Mouse (Mus musculus) Patski (cell line): ENCODE measurements around the gene Rcsd1. TPM values are rescaled to one million over a fixed set of nuclear protein-coding genes. Genes with fewer than 3 reads are reported as not detected.
"Not testable (repeated sequence)": the region's sequence is repeated elsewhere in the genome, so short reads cannot be mapped to it uniquely, and the experiment has no call there.

ENCODE experiments used
- ATAC-seq: fragments of 100-300 bp; one replicate; pipeline ENCODE4 v1.8.0; 2021
- CTCF ChIA-PET: fragments of 350-600 bp; sonication (Branson Sonifier 250); formaldehyde crosslinking; loops from one replicate; lab custom pipeline; 2022; ENCODE audit warnings: inconsistent platforms; lab: Charles Lee
- POLR2A ChIA-PET: fragments of 350-600 bp; sonication (Branson Sonifier 250); formaldehyde crosslinking; loops from one replicate; lab custom pipeline; 2022; ENCODE audit warnings: antibody characterized with exemption, inconsistent platforms; lab: Charles Lee
- DNase-seq: peaks from one replicate; pipeline ENCODE4 v3.0.0-alpha.2; 2011; ENCODE audit warnings: low read depth, low spot score
- H3K27me3 ChIP-seq: fragments of 371-371 bp; one replicate; pipeline ENCODE4 v1.5.1; 2021
- CTCF ChIP-seq: fragments of 100-300 bp; IDR thresholded peaks from one replicate; pipeline ENCODE4 v1.5.1; 2021
- in situ Hi-C: fragments of 300-500 bp; cut with MboI; formaldehyde crosslinking; loops from 3 replicates; pipeline ENCODE4 v1.11.1; 2018; ENCODE audit warnings: low pct_unique_long_range_greater_than_20kb, mixed read lengths
- polyA plus RNA-seq: library from polyadenylated mRNA; unstranded; gene quantifications from one replicate; pipeline ENCODE4 v1.2.3, GENCODE M21; 2021

Rcsd1 gene
- polyA plus RNA-seq, 1 experiment from 2014 or later: 0.24 TPM

- TF ChIP-seq CTCF: no peak
- ChIA-PET CTCF (interaction anchor here (0.9 kb wide), 1 partner anchor 11 kb away, joined by 3 read pairs; no protein-coding TSS in a partner anchor), POLR2A (no interaction called here)
- ATAC-seq (no peak), DNase-seq (no peak)
- in situ Hi-C loops: no loop called here
- peaks cover 32% of the 10 kb centered on the region for H3K27me3 ChIP-seq
These were observed 15.7 kb downstream of the Rcsd1 start for GRCm38 (mm10) chr1:165693856-165694255.

- H3K27me3 ChIP-seq: peaks cover 25% of the 10 kb centered on the region
- no peak for DNase-seq
- CTCF ChIA-PET: no interaction called here
These were observed 18.0 kb downstream of the Rcsd1 start for GRCm38 (mm10) chr1:165691516-165691915.

GRCm38 (mm10) chr1:165689845-165690244, 19.7 kb downstream of the Rcsd1 start:
- in situ Hi-C loops: no loop called here
- TF ChIP-seq CTCF: no peak
- ChIA-PET CTCF (interaction anchor here (1.3 kb wide), 1 partner anchor 16 kb away, joined by 3 read pairs; no protein-coding TSS in a partner anchor), POLR2A (no interaction called here)
- peaks cover 21% of the 10 kb centered on the region for H3K27me3 ChIP-seq
- DNase-seq: no peak
- no peak for ATAC-seq

More at GRCm38 (mm10) chr1:165691516-165691915, 18.0 kb downstream of the Rcsd1 start:
- no peak for TF ChIP-seq CTCF
- POLR2A ChIA-PET: no interaction called here
- in situ Hi-C loops: no loop called here
- no peak for ATAC-seq

GRCm38 (mm10) chr1:165687861-165688260, 21.7 kb downstream of the Rcsd1 start:
- no peak for ATAC-seq
- H3K27me3 ChIP-seq: peaks cover 24% of the 10 kb centered on the region
- TF ChIP-seq CTCF: no peak
- DNase-seq: no peak
- CTCF ChIA-PET: interaction anchor here (1.2 to 1.5 kb wide), 2 partner anchors 9 to 10 kb away, joined by 3 to 4 read pairs; no protein-coding TSS in a partner anchor
- POLR2A ChIA-PET: no interaction called here
- in situ Hi-C loops: no loop called here

- ATAC-seq (no peak), DNase-seq (no peak)
- in situ Hi-C loops: no loop called here
- peaks cover 20% of the 10 kb centered on the region for H3K27me3 ChIP-seq
- POLR2A ChIA-PET: no interaction called here
- CTCF ChIA-PET: interaction anchor here (0.9 to 1.3 kb wide), 3 partner anchors 9 to 28 kb away, joined by 3 to 4 read pairs (median 3); no protein-coding TSS in a partner anchor
- no peak for TF ChIP-seq CTCF
These were observed 22.6 kb downstream of the Rcsd1 start for GRCm38 (mm10) chr1:165686963-165687362.

- in situ Hi-C loops: no loop called here
- peaks cover 20% of the 10 kb centered on the region for H3K27me3 ChIP-seq
- ChIA-PET CTCF (interaction anchor here (0.9 to 1.3 kb wide), 2 partner anchors 13 to 28 kb away, joined by 3 read pairs; no protein-coding TSS in a partner anchor), POLR2A (no interaction called here)
- ATAC-seq: no peak
- TF ChIP-seq CTCF: no peak
- DNase-seq: no peak
These were observed 23.2 kb downstream of the Rcsd1 start for GRCm38 (mm10) chr1:165686349-165686748.

GRCm38 (mm10) chr1:165684261-165685203, 25.0 kb downstream of the Rcsd1 start:
- peaks cover 9% of the 10 kb centered on the region for H3K27me3 ChIP-seq
- no peak for TF ChIP-seq CTCF
- CTCF ChIA-PET: no interaction called here
- in situ Hi-C loops: no loop called here
- no peak for ATAC-seq
- DNase-seq: no peak
- POLR2A ChIA-PET: no interaction called here

GRCm38 (mm10) chr1:165682056-165682853, 27.3 kb downstream of the Rcsd1 start:
- ATAC-seq: no peak
- POLR2A ChIA-PET: no interaction called here
- CTCF ChIA-PET: interaction anchor here (0.8 to 1.6 kb wide), 4 partner anchors 12 to 23 kb away, joined by 3 to 5 read pairs (median 3); no protein-coding TSS in a partner anchor
- H3K27me3 ChIP-seq: peaks cover 14% of the 10 kb centered on the region
- no peak for DNase-seq
- TF ChIP-seq CTCF: no peak
- in situ Hi-C loops: no loop called here

GRCm38 (mm10) chr1:165681045-165681794, 28.3 kb downstream of the Rcsd1 start:
- ChIA-PET CTCF (interaction anchor here (1.0 to 1.7 kb wide), 2 partner anchors 22 to 53 kb away, joined by 3 to 4 read pairs; no protein-coding TSS in a partner anchor), POLR2A (no interaction called here)
- TF ChIP-seq CTCF: no peak
- DNase-seq: no peak
- in situ Hi-C loops: no loop called here
- no peak for ATAC-seq
- H3K27me3 ChIP-seq: peaks cover 23% of the 10 kb centered on the region

GRCm38 (mm10) chr1:165680086-165680485, 29.5 kb downstream of the Rcsd1 start:
- in situ Hi-C loops, ATAC-seq, DNase-seq, POLR2A ChIA-PET: not testable (repeated sequence)
- CTCF ChIA-PET: interaction anchor here (1.5 to 1.7 kb wide), 3 partner anchors 12 to 56 kb away, joined by 4 to 5 read pairs (median 4); no protein-coding TSS in a partner anchor
- peaks cover 22% of the 10 kb centered on the region for H3K27me3 ChIP-seq
